12 mouse cellular contexts compared by ENCODE assay signal in the genomic region with DNA sequence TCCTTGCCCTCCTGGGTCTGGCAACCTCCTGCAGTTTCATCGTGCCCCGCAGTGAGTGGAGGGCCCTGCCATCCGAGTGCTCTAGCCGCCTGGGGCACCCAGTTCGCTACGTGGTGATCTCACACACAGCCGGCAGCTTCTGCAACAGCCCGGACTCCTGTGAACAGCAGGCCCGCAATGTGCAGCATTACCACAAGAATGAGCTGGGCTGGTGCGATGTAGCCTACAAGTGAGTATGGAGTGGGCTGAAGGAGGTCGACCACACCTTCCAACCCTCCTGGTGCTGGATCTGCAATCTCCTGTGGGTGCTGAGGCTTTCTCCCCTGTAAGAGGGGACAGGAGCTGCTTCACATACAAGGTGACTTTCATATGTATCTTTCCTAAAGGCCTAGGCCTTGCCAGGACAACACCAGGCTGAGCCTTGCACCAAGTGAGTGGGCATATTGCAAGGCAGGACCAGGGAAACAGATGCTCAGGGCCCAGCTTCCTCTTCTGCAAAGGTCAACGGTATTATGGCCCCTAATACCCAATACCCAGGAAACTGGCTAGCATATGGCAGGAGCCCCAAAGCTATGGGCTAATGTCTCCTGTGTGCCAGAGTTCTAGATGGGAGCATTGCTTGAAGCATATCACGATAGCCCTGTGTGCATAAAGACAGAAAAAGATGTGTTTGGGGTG. TPM values are rescaled to one million over a fixed set of nuclear protein-coding genes. Genes with fewer than 3 reads are reported as not detected.
DNase-seq lines count a peak whose midpoint lies in the region; ATAC-seq and TF ChIP-seq lines count a peak whose summit lies in the region.
"Had no signal": no experiment of that assay in that cellular context is flagged by ENCODE, and none has a peak within 500 bp of the region (broad histone marks: within the 10 kb centered on the region; RNA-seq: fewer than 3 reads in every experiment).

No protein-coding gene starts in this region.

- no peak for DNase-seq in kidney, postnatal 4 days
- no peak for DNase-seq in spleen, adult 2 months (ENCODE audit: low read depth in 1 of 2, low spot score in 2 of 2)
- DNase-seq in spleen, adult 12 weeks (ENCODE audit: low spot score) = no peak
- peak; percentile 46 for DNase-seq in stomach, postnatal 0 days (ENCODE audit: low spot score)
- DNase-seq in T-cell, adult 2 months (ENCODE audit: low spot score) = no peak
- no peak for DNase-seq in gastrocnemius, adult 18-20 months (ENCODE audit: low spot score)
- DNase-seq: adrenal gland, postnatal 14 days; cerebellum, postnatal 14 days had no signal

- 58% methylated on average over 13 of the region's 13 CpGs for WGBS in kidney, embryonic 14.5 days
- WGBS in spleen, adult 2 months = 20% methylated on average over 13 of the region's 13 CpGs
- WGBS in intestine, postnatal 0 days = 32% methylated on average over 13 of the region's 13 CpGs
- 43% methylated on average over 13 of the region's 13 CpGs for WGBS in stomach, postnatal 0 days

- no peaks in the 10 kb centered on the region for H3K4me1 ChIP-seq in kidney, embryonic 14.5 days (ENCODE audit: control insufficient read depth, insufficient read depth, low read length)
- H3K4me1 ChIP-seq in spleen, adult 2 months (ENCODE audit: control insufficient read depth, insufficient read depth, insufficient read length) = peaks cover 11% of the 10 kb centered on the region; the same call in 1 of the 2 replicates
- no peaks in the 10 kb centered on the region for H3K4me1 ChIP-seq in intestine, postnatal 0 days (replicated peaks; ENCODE audit: control insufficient read depth, insufficient read depth, low read length)
- no peaks in the 10 kb centered on the region for H3K4me1 ChIP-seq in stomach, postnatal 0 days (replicated peaks; ENCODE audit: control insufficient read depth, insufficient read depth)

- H3K36me3 ChIP-seq in kidney, embryonic 14.5 days (ENCODE audit: control insufficient read depth, insufficient read depth, low read length) = no peaks in the 10 kb centered on the region
- H3K36me3 ChIP-seq in spleen, adult 2 months (ENCODE audit: control insufficient read depth, insufficient read depth, low read length) = peaks cover 2% of the 10 kb centered on the region; the same call in 1 of the 2 replicates
- peaks cover 9% of the 10 kb centered on the region; the same call in 1 of the 2 replicates for H3K36me3 ChIP-seq in intestine, postnatal 0 days (ENCODE audit: control insufficient read depth, insufficient read depth)
- H3K36me3 ChIP-seq in stomach, postnatal 0 days (ENCODE audit: control insufficient read depth, insufficient read depth, low read length) = no peaks in the 10 kb centered on the region

- TF ChIP-seq CTCF in spleen, adult 2 months (IDR thresholded peaks at IDR 0.05; ENCODE audit: extremely low read depth, insufficient read depth, insufficient read length, insufficient replicate concordance) = no peak
- no peak for TF ChIP-seq CTCF in intestine, postnatal 0 days (IDR thresholded peaks at IDR 0.05; ENCODE audit: low read depth)
- TF ChIP-seq CTCF in stomach, postnatal 0 days (IDR thresholded peaks at IDR 0.05; ENCODE audit: low read depth) = no peak

- no peak overlapping the region for H3K4me2 ChIP-seq in kidney, embryonic 14.5 days (replicated peaks; ENCODE audit: low read depth, low read length)
- H3K4me2 ChIP-seq in intestine, postnatal 0 days (replicated peaks; ENCODE audit: low read depth) = peak overlapping the region; percentile 57
- peak overlapping the region; percentile 31 for H3K4me2 ChIP-seq in stomach, postnatal 0 days (replicated peaks; ENCODE audit: low read depth)
- H3K4me2 ChIP-seq: kidney, embryonic 15.5 days had no signal

- no peak overlapping the region for H3K4me3 ChIP-seq in kidney, embryonic 14.5 days (ENCODE audit: low read length)
- peak overlapping the region; percentile 60 for H3K4me3 ChIP-seq in spleen, adult 2 months (ENCODE audit: extremely low read depth, insufficient read depth, insufficient read length)
- peak overlapping the region; percentile 21 for H3K4me3 ChIP-seq in intestine, postnatal 0 days (ENCODE audit: low read depth, low read length)
- no peak overlapping the region; the same call in 1 of the 2 replicates for H3K4me3 ChIP-seq in stomach, postnatal 0 days (ENCODE audit: low read depth, low read length)
- H3K4me3 ChIP-seq: kidney, embryonic 15.5 days had no signal

- no peaks in the 10 kb centered on the region for H3K9me3 ChIP-seq in kidney, embryonic 14.5 days (ENCODE audit: control insufficient read depth, low read length)
- H3K9me3 ChIP-seq in intestine, postnatal 0 days (ENCODE audit: control insufficient read depth) = no peaks in the 10 kb centered on the region
- no peaks in the 10 kb centered on the region for H3K9me3 ChIP-seq in stomach, postnatal 0 days (ENCODE audit: control insufficient read depth, low read length)
- H3K9me3 ChIP-seq: G1E; kidney, embryonic 15.5 days had no signal

- no peaks in the 10 kb centered on the region for H3K27me3 ChIP-seq in kidney, embryonic 14.5 days (ENCODE audit: control insufficient read depth, insufficient read depth, low read length)
- H3K27me3 ChIP-seq in spleen, adult 2 months (ENCODE audit: control insufficient read depth, insufficient read depth, low read length) = no peaks in the 10 kb centered on the region
- H3K27me3 ChIP-seq in intestine, postnatal 0 days (replicated peaks; ENCODE audit: control insufficient read depth, insufficient read depth, low read length) = no peaks in the 10 kb centered on the region
- no peaks in the 10 kb centered on the region for H3K27me3 ChIP-seq in stomach, postnatal 0 days (ENCODE audit: control insufficient read depth, insufficient read depth, low read length)
- H3K27me3 ChIP-seq: kidney, embryonic 15.5 days had no signal

- no peak for TF ChIP-seq EP300 in stomach, postnatal 0 days (optimal IDR thresholded peaks at IDR 0.05)

- 0 out of 2 replicates have a peak, but pooled peaks have one; percentile 5 for ATAC-seq in kidney, embryonic 14.5 days (ENCODE audit: low FRiP score, low TSS enrichment)
- ATAC-seq in intestine, postnatal 0 days = no peak; the same call in 1 of the 2 replicates
- ATAC-seq in stomach, postnatal 0 days (ENCODE audit: low FRiP score, low TSS enrichment) = peak; percentile 43; the same call in 1 of the 2 replicates

- no peak overlapping the region for H3K27ac ChIP-seq in kidney, embryonic 14.5 days (ENCODE audit: low read depth, low read length)
- peak overlapping the region; percentile 76 for H3K27ac ChIP-seq in spleen, adult 2 months (ENCODE audit: insufficient read depth, low read length)
- peak overlapping the region; percentile 75 for H3K27ac ChIP-seq in intestine, postnatal 0 days (ENCODE audit: low read depth, low read length)
- H3K27ac ChIP-seq in stomach, postnatal 0 days (replicated peaks) = peak overlapping the region; percentile 74
- H3K27ac ChIP-seq: kidney, embryonic 15.5 days had no signal

- no peak overlapping the region for H3K9ac ChIP-seq in kidney, embryonic 14.5 days (ENCODE audit: low read depth, low read length)
- H3K9ac ChIP-seq in intestine, postnatal 0 days (ENCODE audit: low read depth, low read length) = peak overlapping the region; percentile 50; the same call in 1 of the 2 replicates
- peak overlapping the region; percentile 41; the same call in 1 of the 2 replicates for H3K9ac ChIP-seq in stomach, postnatal 0 days (ENCODE audit: low read length)
- H3K9ac ChIP-seq: kidney, embryonic 15.5 days had no signal

- no peak for TF ChIP-seq POLR2A in spleen, adult 2 months (IDR thresholded peaks at IDR 0.05; ENCODE audit: low read depth, low read length)

RNA-seq across cellular contexts. Expression of gene Pglyrp1, which starts 13.8 kb away (rescaled TPM):
- 0.77 and 1.1 TPM in 2 replicates for polyA plus RNA-seq in kidney, embryonic 14.5 days (2014; fragmentation: Nextera tagmentation; extraction: Ambion mirVana)
- polyA plus RNA-seq in spleen, adult 2 months (2012; rRNA removed) = 93.4 and 164 TPM in 2 replicates
- 141 and 155 TPM in 2 replicates for polyA plus RNA-seq in intestine, postnatal 0 days (2015; fragmentation: Nextera tagmentation; extraction: Ambion mirVana)
- polyA plus RNA-seq in stomach, postnatal 0 days (2015; fragmentation: Nextera tagmentation; extraction: Ambion mirVana) = 103 and 110 TPM in 2 replicates
- total RNA-seq in gastrocnemius, adult 18-20 months (2021) = under 1 TPM in 1 of 2 experiments, not detected in 1; 0.37 TPM
- total RNA-seq: G1E had no signal
- polyA plus RNA-seq: G1E had no signal

RNA-seq across cellular contexts. Expression of gene Ccdc61, which starts 25.3 kb away (rescaled TPM):
- 21.0 and 21.4 TPM in 2 replicates for polyA plus RNA-seq in kidney, embryonic 14.5 days (2014; fragmentation: Nextera tagmentation; extraction: Ambion mirVana)
- 13.0 and 25.5 TPM in 2 replicates for polyA plus RNA-seq in spleen, adult 2 months (2012; rRNA removed)
- 13.5 and 15.1 TPM in 2 replicates for polyA plus RNA-seq in intestine, postnatal 0 days (2015; fragmentation: Nextera tagmentation; extraction: Ambion mirVana)
- polyA plus RNA-seq in stomach, postnatal 0 days (2015; fragmentation: Nextera tagmentation; extraction: Ambion mirVana) = 15.4 and 19.1 TPM in 2 replicates
- total RNA-seq in gastrocnemius, adult 18-20 months (2021) = 1 to 10 TPM; 3.6 to 5.6 TPM

RNA-seq across cellular contexts. Expression of gene Nova2, which starts 40.8 kb away (rescaled TPM):
- polyA plus RNA-seq in kidney, embryonic 14.5 days (2014; fragmentation: Nextera tagmentation; extraction: Ambion mirVana) = 0.96 and 1.1 TPM in 2 replicates
- polyA plus RNA-seq in spleen, adult 2 months (2012; rRNA removed) = 0.68 and 0.90 TPM in 2 replicates
- 0.18 and 0.24 TPM in 2 replicates for polyA plus RNA-seq in intestine, postnatal 0 days (2015; fragmentation: Nextera tagmentation; extraction: Ambion mirVana)
- 0.18 and 0.22 TPM in 2 replicates for polyA plus RNA-seq in stomach, postnatal 0 days (2015; fragmentation: Nextera tagmentation; extraction: Ambion mirVana)
- total RNA-seq in gastrocnemius, adult 18-20 months (2021) = 1 to 10 TPM; 1.1 to 1.9 TPM
- polyA plus RNA-seq: G1E had no signal

RNA-seq across cellular contexts. Expression of gene Mill2, which starts 45.1 kb away (rescaled TPM):
- polyA plus RNA-seq in kidney, embryonic 14.5 days (2014; fragmentation: Nextera tagmentation; extraction: Ambion mirVana) = 0.64 and 0.79 TPM in 2 replicates
- 2.4 and 2.9 TPM in 2 replicates for polyA plus RNA-seq in spleen, adult 2 months (2012; rRNA removed)
- polyA plus RNA-seq in intestine, postnatal 0 days (2015; fragmentation: Nextera tagmentation; extraction: Ambion mirVana) = 0.72 and 1.4 TPM in 2 replicates
- polyA plus RNA-seq in stomach, postnatal 0 days (2015; fragmentation: Nextera tagmentation; extraction: Ambion mirVana) = 1.3 and 1.4 TPM in 2 replicates
- 1 to 10 TPM; 1.8 to 3.0 TPM for total RNA-seq in gastrocnemius, adult 18-20 months (2021)
- polyA plus RNA-seq: G1E had no signal

Comparison
In these comparisons a context has a peak if more than half of its experiments do, and no peak if none do; other contexts are left out.
1. H3K4me3 ChIP-seq: peak in spleen, adult 2 months (single experiment) and intestine, postnatal 0 days (single experiment); none in kidney, embryonic 14.5 days (single experiment) and stomach, postnatal 0 days (single experiment).
2. RNA of gene Pglyrp1, which starts 13.8 kb away (polyA plus RNA-seq): 141 to 155 TPM in intestine, postnatal 0 days, 103 to 110 TPM in stomach, postnatal 0 days and 93.4 to 164 TPM in spleen, adult 2 months; 0.77 to 1.1 TPM in kidney, embryonic 14.5 days; every median in the first group is over 10 times any median in the second.